Mouse (Mus musculus): Measurements from ENCODE around the gene Fkbp14.

DNA sequence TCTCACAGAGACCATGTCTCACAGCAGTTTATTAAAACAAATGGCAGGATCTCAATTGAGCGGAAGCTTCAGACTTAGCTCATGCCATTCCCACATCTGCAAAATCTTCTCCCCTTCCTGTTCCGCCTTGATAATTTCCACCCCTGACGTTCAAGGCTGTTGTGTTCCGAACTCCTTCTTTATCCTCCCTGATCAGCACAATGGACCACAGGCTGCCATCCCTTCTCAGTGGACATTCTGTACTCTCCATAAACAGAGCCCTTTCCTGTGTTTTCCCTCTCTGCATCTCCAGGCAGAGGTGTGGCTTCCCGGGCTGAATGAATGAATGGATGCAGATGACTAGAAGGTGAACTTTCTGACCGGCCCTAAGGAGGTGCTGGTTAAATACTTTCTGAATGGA lies 5.3 kb downstream of the Fkbp14 start:
- TF ChIP-seq CTCF (IDR thresholded peaks at IDR 0.05) (no peak), EP300 (IDR thresholded peaks at IDR 0.05; ENCODE audit: insufficient read depth, low read depth, low read length) (no peak)
